Mouse (Mus musculus) c-Kit-positive CD71-positive TER-119-positive erythroid progenitor cells, embryonic 14.5 days (primary cell): ENCODE data around the gene Exph5.

ENCODE experiments used
- DNase-seq: peaks from one replicate; pipeline ENCODE4 v3.0.0-alpha.2; 2013; ENCODE audit warnings: low spot score

Gene Exph5

GRCm38 (mm10) chr9:53320894-53321650 is 19.6 kb downstream of the Exph5 start:
- no peak for DNase-seq

- no peak for DNase-seq
Measured at GRCm38 (mm10) chr9:53321683-53322082, 20.2 kb downstream of the Exph5 start.

- no peak for DNase-seq
Measured at GRCm38 (mm10) chr9:53323419-53324251, 22.2 kb downstream of the Exph5 start.

- no peak for DNase-seq
Measured at GRCm38 (mm10) chr9:53325363-53326090, 24.1 kb downstream of the Exph5 start.

GRCm38 (mm10) chr9:53328203-53328602 is 26.7 kb downstream of the Exph5 start:
- DNase-seq: no peak

- no peak for DNase-seq
Measured at GRCm38 (mm10) chr9:53329301-53330206, 28.1 kb downstream of the Exph5 start.

GRCm38 (mm10) chr9:53330247-53330646 is 28.8 kb downstream of the Exph5 start:
- no peak for DNase-seq

GRCm38 (mm10) chr9:53333436-53333835 is 32.0 kb downstream of the Exph5 start:
- no peak for DNase-seq

- no peak for DNase-seq
Measured at GRCm38 (mm10) chr9:53335131-53335530, 33.7 kb downstream of the Exph5 start.

GRCm38 (mm10) chr9:53339603-53340002 is 38.1 kb downstream of the Exph5 start:
- no peak for DNase-seq

GRCm38 (mm10) chr9:53340328-53340916 is 39.0 kb downstream of the Exph5 start:
- DNase-seq: no peak

GRCm38 (mm10) chr9:53340969-53341368 is 39.5 kb downstream of the Exph5 start:
- no peak for DNase-seq

- DNase-seq: no peak
Measured at GRCm38 (mm10) chr9:53341981-53342380, 40.5 kb downstream of the Exph5 start.

GRCm38 (mm10) chr9:53344646-53345432 is 43.4 kb downstream of the Exph5 start:
- no peak for DNase-seq

GRCm38 (mm10) chr9:53345728-53346127 is 44.3 kb downstream of the Exph5 start:
- DNase-seq: no peak

GRCm38 (mm10) chr9:53346402-53346801 is 44.9 kb downstream of the Exph5 start:
- no peak for DNase-seq

- no peak for DNase-seq
Measured at GRCm38 (mm10) chr9:53349211-53349610, 47.7 kb downstream of the Exph5 start.

- DNase-seq: no peak
Measured at GRCm38 (mm10) chr9:53350331-53350730, 48.9 kb downstream of the Exph5 start.

- no peak for DNase-seq
Measured at GRCm38 (mm10) chr9:53351899-53352298, 50.4 kb downstream of the Exph5 start.

GRCm38 (mm10) chr9:53353161-53353560 is 51.7 kb downstream of the Exph5 start:
- DNase-seq: no peak
